In the genomic region with DNA sequence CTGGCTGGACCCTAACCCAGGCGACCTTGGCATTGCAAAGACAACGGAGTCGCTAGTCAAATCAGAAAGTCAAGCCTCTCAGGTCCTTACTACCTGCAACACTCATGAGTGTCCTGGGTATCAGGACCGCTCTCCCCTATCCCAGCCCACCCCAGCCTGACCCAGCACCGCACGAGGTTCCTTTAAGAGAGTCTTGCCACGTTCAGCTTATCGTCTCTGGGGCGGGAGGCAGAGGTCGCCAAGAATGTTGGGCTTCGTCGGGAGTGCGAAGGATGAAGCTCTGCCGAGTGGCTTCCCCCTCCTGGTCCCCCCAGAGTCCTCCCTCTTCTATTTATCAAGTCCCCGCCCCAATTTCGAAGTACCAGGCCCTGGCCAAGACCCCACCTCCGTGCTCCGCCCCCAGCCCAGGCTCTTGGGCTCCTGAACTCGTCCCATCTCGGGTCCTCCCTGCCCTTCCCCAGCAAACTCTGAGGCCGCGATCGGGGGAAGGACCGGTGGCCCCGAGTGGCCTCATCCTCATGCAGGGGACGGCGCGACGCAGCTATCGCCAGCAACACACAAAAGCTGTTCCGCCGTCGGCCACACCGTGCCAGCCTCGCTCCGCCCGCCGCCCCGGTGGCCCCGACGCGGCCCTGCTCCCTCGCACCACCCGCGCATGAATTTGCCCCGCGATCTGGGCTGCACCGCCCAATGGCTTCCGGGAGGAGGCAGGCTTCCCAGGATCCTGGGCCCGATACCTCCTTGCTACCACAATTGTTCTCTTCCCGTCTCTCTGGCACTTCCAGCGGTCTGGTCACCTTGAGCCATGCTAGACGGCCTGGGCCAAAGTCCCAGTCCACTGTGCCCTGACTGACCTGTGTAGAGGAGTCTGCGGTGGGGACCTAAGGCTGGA, we compare ENCODE assay signal across 8 mouse cellular contexts. TPM values are rescaled to one million over a fixed set of nuclear protein-coding genes. Genes with fewer than 3 reads are reported as not detected.
DNase-seq lines count a peak whose midpoint lies in the region; ATAC-seq and TF ChIP-seq lines count a peak whose summit lies in the region.

No protein-coding gene starts in this region.

- peak; percentile 47 to 67 for DNase-seq in left cerebral cortex, postnatal 10 days (ENCODE audit: extremely low spot score in 1 of 2, low spot score in 2 of 2)
- no peak for DNase-seq in left cerebral cortex, adult 18-20 months (ENCODE audit: low spot score in 2 of 2)
- peak; percentile 60 for DNase-seq in adrenal gland, postnatal 25 days
- DNase-seq in forebrain, embryonic 14.5 days (ENCODE audit: low spot score): peak; percentile 51
- peak; percentile 54 for DNase-seq in kidney, adult 2 months
- DNase-seq in lung, embryonic 14.5 days: peak; percentile 60
- DNase-seq in adipocyte (ENCODE audit: low spot score): no peak

- no peak overlapping the region for H3K27ac ChIP-seq in forebrain, embryonic 14.5 days (ENCODE audit: low read depth, low read length)
- H3K27ac ChIP-seq in kidney, adult 2 months (ENCODE audit: insufficient read depth, low read depth, low read length): no peak overlapping the region
- no peak overlapping the region for H3K27ac ChIP-seq in lung, embryonic 14.5 days (ENCODE audit: low read depth)
- H3K27ac ChIP-seq in small intestine, adult 2 months (ENCODE audit: insufficient read depth, low read depth, low read length): no peak overlapping the region

- 0 out of 2 replicates have a peak, but pooled peaks cover 3% of the 10 kb centered on the region for H3K9me3 ChIP-seq in forebrain, embryonic 14.5 days (replicated peaks; ENCODE audit: control insufficient read depth, low read length)
- peaks cover 6% of the 10 kb centered on the region for H3K9me3 ChIP-seq in lung, embryonic 14.5 days (ENCODE audit: low read depth, low read length)

- H3K4me1 ChIP-seq in forebrain, embryonic 14.5 days (ENCODE audit: control insufficient read depth, insufficient read depth, low read length): peaks cover 10% of the 10 kb centered on the region
- no peaks in the 10 kb centered on the region for H3K4me1 ChIP-seq in kidney, adult 2 months (ENCODE audit: control insufficient read depth, insufficient read depth, low read length)
- H3K4me1 ChIP-seq in lung, embryonic 14.5 days (ENCODE audit: insufficient read depth): peaks cover 3% of the 10 kb centered on the region; the same call in 1 of the 2 replicates
- H3K4me1 ChIP-seq in small intestine, adult 2 months (ENCODE audit: control insufficient read depth, insufficient read depth, insufficient read length, low read length): peaks cover 7% of the 10 kb centered on the region; the same call in 1 of the 2 replicates

- H3K27me3 ChIP-seq in forebrain, embryonic 14.5 days (replicated peaks; ENCODE audit: control insufficient read depth, insufficient read depth, low read length): peaks cover 35% of the 10 kb centered on the region
- no peaks in the 10 kb centered on the region for H3K27me3 ChIP-seq in kidney, adult 2 months (replicated peaks; ENCODE audit: control insufficient read depth, insufficient read depth, low read length)
- H3K27me3 ChIP-seq in lung, embryonic 14.5 days (ENCODE audit: insufficient read depth, low read length): peaks cover 36% of the 10 kb centered on the region
- H3K27me3 ChIP-seq in small intestine, adult 2 months (ENCODE audit: control insufficient read depth, insufficient read depth, low read length): peaks cover 31% of the 10 kb centered on the region

- ATAC-seq in forebrain, embryonic 14.5 days: peak; percentile 70
- peak; percentile 71 for ATAC-seq in lung, embryonic 14.5 days (ENCODE audit: insufficient read depth)

- intact Hi-C loops in left cerebral cortex, postnatal 10 days (cut with DNase I): no loop called here

- TF ChIP-seq POLR2A in kidney, adult 2 months (IDR thresholded peaks at IDR 0.05; ENCODE audit: low read depth, low read length): no peak
- no peak for TF ChIP-seq POLR2A in small intestine, adult 2 months (IDR thresholded peaks at IDR 0.05; ENCODE audit: low read depth, low read length)

- peak overlapping the region; percentile 60 for H3K4me2 ChIP-seq in forebrain, embryonic 14.5 days (ENCODE audit: low read length)
- H3K4me2 ChIP-seq in lung, embryonic 14.5 days: peak overlapping the region; percentile 69

- no peaks in the 10 kb centered on the region for H3K36me3 ChIP-seq in forebrain, embryonic 14.5 days (ENCODE audit: control insufficient read depth, insufficient read depth, low read length)
- H3K36me3 ChIP-seq in kidney, adult 2 months (ENCODE audit: control insufficient read depth, insufficient read depth, low read length): no peaks in the 10 kb centered on the region
- no peaks in the 10 kb centered on the region for H3K36me3 ChIP-seq in lung, embryonic 14.5 days (ENCODE audit: insufficient read depth)
- H3K36me3 ChIP-seq in small intestine, adult 2 months (ENCODE audit: control insufficient read depth, insufficient read depth, low read length): no peaks in the 10 kb centered on the region

- WGBS in forebrain, embryonic 14.5 days: 2% methylated on average over 53 of the region's 54 CpGs
- WGBS in kidney, adult 2 months: 8% methylated on average over 54 of the region's 54 CpGs
- WGBS in lung, embryonic 14.5 days: 2% methylated on average over 54 of the region's 54 CpGs
- 7% methylated on average over 54 of the region's 54 CpGs for WGBS in small intestine, adult 2 months

- peak overlapping the region; percentile 32 for H3K4me3 ChIP-seq in forebrain, embryonic 14.5 days (ENCODE audit: low read depth, low read length)
- H3K4me3 ChIP-seq in kidney, adult 2 months (ENCODE audit: insufficient read depth, low read depth, low read length): peak overlapping the region; percentile 11; the same call in 1 of the 2 replicates
- H3K4me3 ChIP-seq in lung, embryonic 14.5 days (ENCODE audit: low read depth, low read length): peak overlapping the region; percentile 37
- H3K4me3 ChIP-seq in small intestine, adult 2 months (ENCODE audit: low read depth, low read length): peak overlapping the region; percentile 36

- TF ChIP-seq CTCF in kidney, adult 2 months (conservative IDR thresholded peaks at IDR 0.05; ENCODE audit: insufficient read depth, insufficient read length, low read depth, low read length): peak; percentile 56
- peak; percentile 53 for TF ChIP-seq CTCF in lung, embryonic 14.5 days (IDR thresholded peaks at IDR 0.05; ENCODE audit: low read depth)
- peak; percentile 44; the same call in 1 of the 2 replicates for TF ChIP-seq CTCF in small intestine, adult 2 months (IDR thresholded peaks at IDR 0.05; ENCODE audit: extremely low read depth, insufficient read length, insufficient replicate concordance, low read depth, low read length)

- peak overlapping the region; percentile 43; the same call in 1 of the 2 replicates for H3K9ac ChIP-seq in forebrain, embryonic 14.5 days (ENCODE audit: low read length)
- H3K9ac ChIP-seq in lung, embryonic 14.5 days: no peak overlapping the region; the same call in 1 of the 2 replicates

RNA-seq across cellular contexts. Expression of gene Slc7a10, which starts 1.1 kb away (rescaled TPM):
- total RNA-seq in left cerebral cortex, postnatal 10 days (2021): 10 to 100 TPM; 42.6 to 43.4 TPM
- total RNA-seq in left cerebral cortex, adult 18-20 months (2021): 10 to 100 TPM; 31.0 to 37.1 TPM
- 2.8 and 3.0 TPM in 2 replicates for total RNA-seq in adrenal gland, postnatal 25 days (2021)
- polyA plus RNA-seq in forebrain, embryonic 14.5 days (2014; fragmentation: Nextera tagmentation; extraction: Ambion mirVana): 2.1 and 4.2 TPM in 2 replicates
- polyA plus RNA-seq in kidney, adult 2 months (2012; rRNA removed): 2.5 and 7.0 TPM in 2 replicates
- 1.4 and 1.8 TPM in 2 replicates for polyA plus RNA-seq in lung, embryonic 14.5 days (2014; fragmentation: Nextera tagmentation; extraction: Ambion mirVana)
- polyA plus RNA-seq in small intestine, adult 2 months (2012; rRNA removed): 0.11 and 0.95 TPM in 2 replicates

RNA-seq across cellular contexts. Expression of gene Lrp3, which starts 30.2 kb away (rescaled TPM):
- total RNA-seq in left cerebral cortex, postnatal 10 days (2021): 10 to 100 TPM; 88.1 to 90.1 TPM
- 10 to 100 TPM; 79.8 to 83.6 TPM for total RNA-seq in left cerebral cortex, adult 18-20 months (2021)
- total RNA-seq in adrenal gland, postnatal 25 days (2021): 15.7 and 20.2 TPM in 2 replicates
- polyA plus RNA-seq in forebrain, embryonic 14.5 days (2014; fragmentation: Nextera tagmentation; extraction: Ambion mirVana): 21.4 and 22.3 TPM in 2 replicates
- polyA plus RNA-seq in kidney, adult 2 months (2012; rRNA removed): 19.7 and 22.6 TPM in 2 replicates
- polyA plus RNA-seq in lung, embryonic 14.5 days (2014; fragmentation: Nextera tagmentation; extraction: Ambion mirVana): 8.2 and 11.2 TPM in 2 replicates
- 4.2 and 5.0 TPM in 2 replicates for polyA plus RNA-seq in small intestine, adult 2 months (2012; rRNA removed)

Comparison
In these comparisons a context has a peak if more than half of its experiments do, and no peak if none do; other contexts are left out.
1. DNase-seq: peak in left cerebral cortex, postnatal 10 days (2 of 2), adrenal gland, postnatal 25 days (single experiment), forebrain, embryonic 14.5 days (single experiment), kidney, adult 2 months (single experiment) and lung, embryonic 14.5 days (single experiment); none in left cerebral cortex, adult 18-20 months (0 of 2) and adipocyte (single experiment).
2. Peak in every context shown above with its lines, with median percentiles within 50 percentile points of each other: H3K4me3 ChIP-seq and CTCF ChIP-seq.